Mouse (Mus musculus): ENCODE data around the gene Hand2. TPM values are rescaled to one million over a fixed set of nuclear protein-coding genes. Genes with fewer than 3 reads are reported as not detected.
A peak's percentile ranks its signal among the peaks of the same experiment; 100 is the strongest.

Hand2 gene
- polyA plus RNA-seq, 1 experiment from 2014 or later, result 17.4 TPM

DNA sequence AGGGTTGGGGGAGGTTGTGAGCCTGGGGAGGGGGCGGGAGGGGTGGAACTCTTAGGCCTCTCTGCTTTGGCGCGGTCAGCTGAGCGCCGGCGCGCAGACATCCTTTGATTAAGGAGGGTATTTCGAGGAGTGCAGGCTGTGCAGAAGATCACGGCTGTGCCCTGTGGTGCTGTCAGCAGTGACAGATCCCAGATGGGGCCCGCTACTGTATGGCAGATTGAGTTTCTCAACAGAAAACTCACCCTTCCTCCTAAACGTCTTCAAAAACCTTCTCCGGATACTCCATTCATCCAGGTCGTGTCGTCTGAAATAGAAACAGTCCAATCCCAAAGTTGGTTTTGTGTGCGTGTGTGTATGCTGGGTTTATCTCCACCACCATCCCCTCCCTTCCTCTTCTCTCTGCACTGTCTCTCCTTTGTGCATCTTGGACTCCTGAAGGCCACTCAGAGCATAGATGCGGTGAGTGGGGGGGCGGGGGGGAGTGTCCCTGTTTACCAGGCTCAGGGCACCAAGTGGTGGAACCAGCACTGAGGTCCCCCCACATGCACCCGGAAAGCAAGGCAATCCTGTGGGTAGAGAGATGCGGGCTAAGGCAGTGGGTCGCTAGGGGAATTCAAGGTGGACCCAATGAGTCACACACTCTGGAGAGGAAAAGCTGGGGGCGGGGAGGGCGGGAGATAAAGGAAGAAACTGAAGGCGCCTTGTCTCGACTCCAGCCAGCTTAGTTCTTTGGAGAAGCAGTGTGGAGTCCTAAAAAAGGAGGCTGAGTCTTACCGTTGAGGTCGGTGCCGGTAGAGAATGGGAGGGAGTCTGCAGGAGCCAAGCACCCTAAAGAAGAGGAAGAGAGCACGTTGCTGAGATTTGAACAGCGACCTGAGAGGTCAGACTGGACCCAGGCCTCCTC, 11.2 kb downstream of the Hand2 start:
- Histone ChIP-seq H3K27ac (replicated peaks in 1 of 2; ENCODE audit: control insufficient read depth in 1 of 2, insufficient read depth in 1 of 2, low read depth in 2 of 2, low read length in 2 of 2) (peak overlapping the region; percentile 99 to 100), H3K4me2 (ENCODE audit: low read length) (peak overlapping the region; percentile 80), H3K4me3 (ENCODE audit: control insufficient read depth in 1 of 2, insufficient read depth in 1 of 2, low read depth in 1 of 2, low read length in 2 of 2) (peak overlapping the region; percentile 55 to 93), H3K4me1 (ENCODE audit: control insufficient read depth in 2 of 2, insufficient read depth in 2 of 2, low read length in 2 of 2) (peaks cover 8 to 36% of the 10 kb centered on the region in 2 experiments), H3K9me3 (ENCODE audit: control insufficient read depth, low read length) (no peaks in the 10 kb centered on the region), H3K27me3 (ENCODE audit: control insufficient read depth, insufficient read depth, low read length) (no peaks in the 10 kb centered on the region), H3K36me3 (ENCODE audit: control insufficient read depth, insufficient read depth, low read length) (peaks cover 5% of the 10 kb centered on the region), H3K9ac (ENCODE audit: low read length) (peak overlapping the region; percentile 100)
- WGBS, result under 1% methylated on average over 29 of the region's 29 CpGs
- peak; percentile 61 for ATAC-seq (ENCODE audit: insufficient number of reproducible peaks, insufficient read depth, low FRiP score, low read depth)

DNA sequence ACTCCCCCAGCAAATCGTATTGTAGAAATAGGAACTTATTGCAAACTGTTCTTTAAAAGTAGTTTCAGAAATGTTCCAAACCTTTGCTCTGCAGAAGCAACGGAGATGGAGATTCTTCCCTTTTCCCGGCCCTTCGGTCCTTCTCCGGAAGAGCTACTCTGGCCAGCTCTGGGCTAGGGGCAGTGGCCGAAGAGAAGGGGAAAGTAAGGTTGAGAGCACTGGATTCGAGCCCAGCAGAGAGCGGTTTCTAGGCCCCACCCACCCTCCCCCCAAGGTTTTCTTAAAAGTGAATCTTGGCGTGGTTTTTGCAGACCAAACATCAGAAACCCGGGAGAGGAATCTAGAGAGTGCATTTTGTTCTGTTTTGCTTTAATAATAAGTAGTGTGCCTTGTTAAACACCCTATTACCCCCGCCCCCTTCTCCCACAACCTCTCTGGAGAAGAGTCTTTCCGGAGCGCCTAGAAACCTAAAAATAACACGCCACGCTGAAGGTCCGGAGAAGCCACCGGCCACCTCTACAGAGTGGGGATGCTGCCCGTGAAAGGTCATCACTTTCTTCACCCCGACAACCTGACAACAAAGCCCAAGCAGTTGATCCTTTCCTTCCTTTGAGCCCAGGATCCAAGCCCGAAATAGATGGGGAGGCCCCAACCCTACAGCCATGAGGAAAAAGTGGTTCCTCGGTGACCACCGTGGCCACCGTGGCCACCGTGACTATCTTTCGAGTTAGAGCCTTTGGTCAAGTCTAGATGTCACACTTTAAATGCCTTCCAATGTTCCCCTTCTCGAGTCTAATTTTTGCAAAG, 12.1 kb downstream of the Hand2 start:
- H3K9ac ChIP-seq (ENCODE audit: low read length), result peak overlapping the region; percentile 100
- H3K9me3 ChIP-seq (ENCODE audit: control insufficient read depth, low read length), result no peaks in the 10 kb centered on the region
- 0% methylated on average over 26 of the region's 26 CpGs for WGBS
- H3K27me3 ChIP-seq (ENCODE audit: control insufficient read depth, insufficient read depth, low read length), result no peaks in the 10 kb centered on the region
- peak overlapping the region; percentile 55 to 93 for H3K4me3 ChIP-seq (ENCODE audit: control insufficient read depth in 1 of 2, insufficient read depth in 1 of 2, low read depth in 1 of 2, low read length in 2 of 2)
- no peak for ATAC-seq (ENCODE audit: insufficient number of reproducible peaks, insufficient read depth, low FRiP score, low read depth)
- peaks cover 6 to 29% of the 10 kb centered on the region in 2 experiments for H3K4me1 ChIP-seq (ENCODE audit: control insufficient read depth in 2 of 2, insufficient read depth in 2 of 2, low read length in 2 of 2)
- no peaks in the 10 kb centered on the region for H3K36me3 ChIP-seq (ENCODE audit: control insufficient read depth, insufficient read depth, low read length)
- H3K27ac ChIP-seq (replicated peaks in 1 of 2; ENCODE audit: control insufficient read depth in 1 of 2, insufficient read depth in 1 of 2, low read depth in 2 of 2, low read length in 2 of 2), result peak overlapping the region; percentile 99 to 100
- H3K4me2 ChIP-seq (ENCODE audit: low read length), result peak overlapping the region; percentile 80

DNA sequence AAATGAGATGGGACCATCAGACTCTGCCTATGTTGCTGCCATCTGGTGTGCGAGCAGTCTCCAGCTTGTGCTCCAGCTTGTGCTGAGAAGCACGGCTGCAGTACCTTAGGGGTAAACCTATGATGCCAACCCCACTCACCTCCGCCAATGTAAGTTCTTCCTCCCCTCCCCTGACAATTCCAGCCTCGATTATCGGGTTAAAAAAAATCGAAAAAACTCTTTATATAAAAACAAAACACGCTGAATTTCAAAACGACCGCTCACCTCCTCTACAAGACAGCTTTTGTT, 12.6 kb downstream of the Hand2 start:
- WGBS, result 2% methylated on average over 9 of the region's 9 CpGs
- Histone ChIP-seq H3K4me3 (ENCODE audit: control insufficient read depth in 1 of 2, insufficient read depth in 1 of 2, low read depth in 1 of 2, low read length in 2 of 2) (peak overlapping the region; percentile 55 to 93), H3K4me1 (ENCODE audit: control insufficient read depth in 2 of 2, insufficient read depth in 2 of 2, low read length in 2 of 2) (peaks cover 6 to 29% of the 10 kb centered on the region in 2 experiments), H3K9ac (ENCODE audit: low read length) (peak overlapping the region; percentile 100), H3K27ac (replicated peaks in 1 of 2; ENCODE audit: control insufficient read depth in 1 of 2, insufficient read depth in 1 of 2, low read depth in 2 of 2, low read length in 2 of 2) (peak overlapping the region; percentile 99 to 100), H3K36me3 (ENCODE audit: control insufficient read depth, insufficient read depth, low read length) (no peaks in the 10 kb centered on the region), H3K27me3 (ENCODE audit: control insufficient read depth, insufficient read depth, low read length) (no peaks in the 10 kb centered on the region), H3K4me2 (ENCODE audit: low read length) (peak overlapping the region; percentile 80), H3K9me3 (ENCODE audit: control insufficient read depth, low read length) (no peaks in the 10 kb centered on the region)
- ATAC-seq (ENCODE audit: insufficient number of reproducible peaks, insufficient read depth, low FRiP score, low read depth), result no peak

DNA sequence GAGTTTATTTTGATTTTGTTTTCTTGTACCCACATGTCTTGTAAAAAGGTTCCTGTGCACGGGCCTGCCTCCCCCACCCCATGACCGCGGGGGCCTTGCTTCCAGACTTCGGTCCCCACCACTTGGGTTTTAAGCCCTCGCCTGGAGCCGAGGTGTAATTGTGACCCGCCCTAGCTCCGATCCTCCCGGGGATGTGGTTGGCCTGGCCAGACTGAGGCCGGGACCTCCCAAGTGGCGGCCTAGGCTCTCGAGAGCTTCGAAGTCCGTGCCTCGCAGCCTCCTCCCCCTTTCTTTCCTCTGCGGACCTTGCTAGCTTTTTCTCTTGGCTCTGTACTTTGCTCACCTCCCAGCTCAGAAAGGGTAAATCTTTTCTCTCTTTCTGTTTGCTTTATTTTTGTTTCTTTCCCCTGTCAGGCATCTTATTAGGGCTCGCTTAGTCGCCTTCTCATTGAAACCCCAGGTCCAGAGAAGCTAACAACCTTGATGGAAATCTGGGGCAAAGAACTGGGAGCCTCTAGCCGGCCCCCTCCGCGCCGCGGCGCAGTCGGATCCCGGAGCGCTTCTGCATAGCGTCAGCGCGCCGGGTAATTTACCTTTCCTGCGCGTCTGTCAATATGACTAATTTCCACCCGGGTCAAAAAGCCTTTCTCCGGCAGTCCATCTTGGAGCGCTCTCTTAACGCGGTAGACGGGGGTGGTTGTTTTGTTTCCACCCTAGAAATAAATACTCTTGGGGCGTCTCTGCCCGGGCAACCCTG, 13.2 kb downstream of the Hand2 start:
- peak; percentile 41; the same call in 1 of the 2 replicates for ATAC-seq (ENCODE audit: insufficient number of reproducible peaks, insufficient read depth, low FRiP score, low read depth)

DNA sequence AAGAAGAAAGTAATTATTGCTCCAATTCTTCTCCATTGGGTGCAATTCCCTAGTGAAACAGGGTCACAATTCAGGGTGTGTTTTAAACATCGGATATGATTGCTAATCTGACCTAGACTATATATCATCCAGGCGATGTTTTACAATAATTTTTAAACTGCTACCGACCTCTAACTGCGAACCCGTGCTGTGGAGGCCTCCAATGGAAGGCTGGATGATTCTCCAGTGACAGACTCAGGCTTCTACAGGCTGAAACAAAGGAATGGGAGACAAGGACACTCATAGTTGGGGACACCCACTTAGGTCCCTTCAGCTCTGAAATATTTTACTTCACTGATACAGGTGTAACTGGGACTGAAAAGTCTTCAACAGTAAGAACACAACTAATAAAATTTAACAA, 13.9 kb downstream of the Hand2 start:
- ATAC-seq (ENCODE audit: insufficient number of reproducible peaks, insufficient read depth, low FRiP score, low read depth), result no peak
- Histone ChIP-seq H3K9ac (ENCODE audit: low read length) (peak overlapping the region; percentile 100), H3K27me3 (ENCODE audit: control insufficient read depth, insufficient read depth, low read length) (no peaks in the 10 kb centered on the region), H3K4me3 (ENCODE audit: control insufficient read depth in 1 of 2, insufficient read depth in 1 of 2, low read depth in 1 of 2, low read length in 2 of 2) (peak overlapping the region; percentile 55 to 93; a peak in 3 of 4 replicates), H3K4me2 (ENCODE audit: low read length) (peak overlapping the region; percentile 80), H3K4me1 (ENCODE audit: control insufficient read depth in 2 of 2, insufficient read depth in 2 of 2, low read length in 2 of 2) (peaks cover 2 to 23% of the 10 kb centered on the region in 2 experiments; a peak in 3 of 4 replicates), H3K9me3 (ENCODE audit: control insufficient read depth, low read length) (no peaks in the 10 kb centered on the region), H3K36me3 (ENCODE audit: control insufficient read depth, insufficient read depth, low read length) (no peaks in the 10 kb centered on the region), H3K27ac (replicated peaks in 1 of 2; ENCODE audit: control insufficient read depth in 1 of 2, insufficient read depth in 1 of 2, low read depth in 2 of 2, low read length in 2 of 2) (peak overlapping the region; percentile 99 to 100)
- 11% methylated on average over 5 of the region's 5 CpGs for WGBS

More for the DNA sequence above, 13.2 kb downstream of the Hand2 start:
- WGBS, result under 1% methylated on average over 41 of the region's 41 CpGs
- Histone ChIP-seq H3K36me3 (ENCODE audit: control insufficient read depth, insufficient read depth, low read length) (no peaks in the 10 kb centered on the region), H3K27ac (replicated peaks in 1 of 2; ENCODE audit: control insufficient read depth in 1 of 2, insufficient read depth in 1 of 2, low read depth in 2 of 2, low read length in 2 of 2) (peak overlapping the region; percentile 99 to 100), H3K9ac (ENCODE audit: low read length) (peak overlapping the region; percentile 100), H3K27me3 (ENCODE audit: control insufficient read depth, insufficient read depth, low read length) (no peaks in the 10 kb centered on the region), H3K4me1 (ENCODE audit: control insufficient read depth in 2 of 2, insufficient read depth in 2 of 2, low read length in 2 of 2) (peaks cover 6 to 29% of the 10 kb centered on the region in 2 experiments), H3K4me3 (ENCODE audit: control insufficient read depth in 1 of 2, insufficient read depth in 1 of 2, low read depth in 1 of 2, low read length in 2 of 2) (peak overlapping the region; percentile 55 to 93), H3K4me2 (ENCODE audit: low read length) (peak overlapping the region; percentile 80), H3K9me3 (ENCODE audit: control insufficient read depth, low read length) (no peaks in the 10 kb centered on the region)

DNA sequence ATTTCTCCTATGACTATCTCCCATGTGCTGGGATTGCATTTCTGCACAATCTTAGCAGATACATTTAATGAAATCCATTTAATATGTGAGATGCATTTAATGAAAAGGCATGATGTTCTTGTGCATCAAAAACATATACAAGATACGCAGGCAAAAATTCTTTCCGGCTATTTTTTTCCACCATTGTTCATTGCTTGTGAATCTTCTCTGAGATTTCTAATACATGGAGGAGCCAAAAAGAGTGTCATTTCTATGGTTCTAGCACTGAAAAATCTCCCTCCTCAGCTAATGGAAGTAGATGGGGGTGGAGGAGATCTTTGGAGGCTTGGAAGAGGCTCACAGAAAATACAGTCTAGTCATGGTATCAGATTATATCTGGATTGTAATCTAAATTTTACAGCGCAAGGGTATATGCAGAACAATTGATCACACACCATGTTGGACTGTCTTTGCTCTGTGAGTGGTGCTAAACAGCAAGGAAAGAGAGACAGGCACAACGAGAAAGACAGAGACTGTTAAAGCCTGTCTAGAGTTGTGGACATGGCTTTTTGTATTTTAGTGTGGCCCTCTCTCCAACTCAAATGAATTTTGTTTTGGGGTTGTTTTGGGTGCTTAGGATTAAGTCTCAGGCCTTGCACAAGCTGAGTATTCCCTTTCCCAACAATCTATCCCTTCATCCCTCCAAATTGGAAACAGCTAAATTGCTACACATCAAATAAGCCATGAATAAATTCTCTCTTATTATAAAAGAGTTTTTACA, 16.7 kb downstream of the Hand2 start:
- no peak overlapping the region for H3K4me3 ChIP-seq (ENCODE audit: control insufficient read depth in 1 of 2, insufficient read depth in 1 of 2, low read depth in 1 of 2, low read length in 2 of 2)
- no peak overlapping the region for H3K9ac ChIP-seq (ENCODE audit: low read length)
- H3K27me3 ChIP-seq (ENCODE audit: control insufficient read depth, insufficient read depth, low read length), result no peaks in the 10 kb centered on the region
- H3K36me3 ChIP-seq (ENCODE audit: control insufficient read depth, insufficient read depth, low read length), result peaks cover 4% of the 10 kb centered on the region; the same call in 1 of the 2 replicates
- no peaks in the 10 kb centered on the region for H3K9me3 ChIP-seq (ENCODE audit: control insufficient read depth, low read length)
- ATAC-seq (ENCODE audit: insufficient number of reproducible peaks, insufficient read depth, low FRiP score, low read depth), result no peak
- 67% methylated on average over 4 of the region's 4 CpGs for WGBS
- H3K4me2 ChIP-seq (ENCODE audit: low read length), result peak overlapping the region; percentile 80; the same call in 1 of the 2 replicates
- H3K4me1 ChIP-seq (ENCODE audit: control insufficient read depth in 2 of 2, insufficient read depth in 2 of 2, low read length in 2 of 2), result peaks cover 21 to 37% of the 10 kb centered on the region in 2 experiments
- H3K27ac ChIP-seq (replicated peaks in 1 of 2; ENCODE audit: control insufficient read depth in 1 of 2, insufficient read depth in 1 of 2, low read depth in 2 of 2, low read length in 2 of 2), result no peak overlapping the region

All from heart, embryonic 14.5 days (tissue).